Mouse (Mus musculus) lung, embryonic 14.5 days (tissue): Measurements from ENCODE around the gene Gm10135. TPM values are rescaled to one million over a fixed set of nuclear protein-coding genes. Genes with fewer than 3 reads are reported as not detected.
"Not testable (repeated sequence)": the region's sequence is repeated elsewhere in the genome, so short reads cannot be mapped to it uniquely, and the experiment has no call there.

Experiments
- ATAC-seq: fragments of 200-750 bp; cut with Nextera tagmentation; 2 replicates; pipeline ENCODE4 v1.8.0; 2017; ENCODE audit warnings: mild to moderate bottlenecking, moderate TSS enrichment, moderate library complexity; ENCODE audit not compliant: insufficient read depth
- DNase-seq: peaks from one replicate; pipeline ENCODE4 v3.0.0-alpha.2; 2015
- H3K27ac ChIP-seq: fragments of 300-500 bp; sonication (generic); 2 replicates; pipeline ENCODE4 v1.5.1; 2014; ENCODE audit warnings: low read depth, mild to moderate bottlenecking, moderate library complexity
- H3K27me3 ChIP-seq: fragments of 300-500 bp; sonication (generic); 2 replicates; pipeline ENCODE4 v1.6.1; 2014; ENCODE audit warnings: low read length, control low read depth; ENCODE audit not compliant: insufficient read depth
- H3K36me3 ChIP-seq: fragments of 300-500 bp; sonication (generic); 2 replicates; pipeline ENCODE4 v1.6.1; 2014; ENCODE audit warnings: control low read depth; ENCODE audit not compliant: insufficient read depth
- H3K4me1 ChIP-seq: fragments of 300-500 bp; sonication (generic); 2 replicates; pipeline ENCODE4 v1.6.1; 2014; ENCODE audit warnings: antibody characterized with exemption, control low read depth; ENCODE audit not compliant: insufficient read depth
- H3K4me2 ChIP-seq: fragments of 300-500 bp; sonication (generic); 2 replicates; pipeline ENCODE4 v1.6.1; 2014; ENCODE audit warnings: mild to moderate bottlenecking
- H3K4me3 ChIP-seq: fragments of 300-500 bp; sonication (generic); 2 replicates; pipeline ENCODE4 v1.5.1; 2014; ENCODE audit warnings: low read depth, low read length
- H3K9ac ChIP-seq: fragments of 300-500 bp; sonication (generic); 2 replicates; pipeline ENCODE4 v1.6.1; 2014
- H3K9me3 ChIP-seq: fragments of 300-500 bp; sonication (generic); 2 replicates; pipeline ENCODE4 v1.6.1; 2016; ENCODE audit warnings: low read depth, low read length, control low read depth
- CTCF ChIP-seq: IDR thresholded peaks from 2 replicates; pipeline ENCODE4 v1.5.1; 2016; ENCODE audit warnings: antibody characterized with exemption, low read depth
- WGBS: fragments of 180-500 bp; shearing (Covaris S2); extraction: QIAGEN DNeasy Blood & Tissue Kit; methylation state at CpG from one replicate; pipeline ENCODE4 v1.1.7; 2014; 5-methylcytosine and 5-hydroxymethylcytosine counted together
- polyA plus RNA-seq: library from polyadenylated mRNA; unstranded; fragments of >200 nt; fragmentation: Nextera tagmentation; extraction: Ambion mirVana; gene quantifications from 2 replicates; pipeline ENCODE4 v1.2.1, GENCODE M21; 2014

Gene Gm10135
- polyA plus RNA-seq, 1 experiment from 2014 or later = not detected

DNA sequence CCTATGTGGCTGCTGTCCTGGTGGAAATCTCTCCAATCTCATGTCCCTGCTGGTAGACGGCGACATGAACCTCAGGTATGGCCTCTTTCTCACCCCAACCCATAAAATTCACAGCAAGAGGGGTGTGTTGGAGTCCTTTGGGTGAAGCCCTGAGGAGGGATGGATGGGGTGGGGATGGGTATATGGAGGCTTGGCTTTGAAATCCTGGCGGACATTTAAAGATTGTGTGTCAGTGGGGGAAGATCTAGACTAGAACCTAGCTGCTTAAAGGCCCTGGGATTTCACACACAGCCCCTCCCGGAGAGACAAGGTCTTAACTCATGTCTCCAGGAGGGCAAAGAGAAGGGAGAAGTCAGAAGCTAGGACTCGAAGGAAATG, 33.1 kb upstream of the Gm10135 start:
- no peak overlapping the region for H3K4me2 ChIP-seq
- ATAC-seq (no peak), DNase-seq (no peak)
- H3K27ac ChIP-seq = no peak overlapping the region
- H3K9me3 ChIP-seq = no peaks in the 10 kb centered on the region
- no peaks in the 10 kb centered on the region for H3K36me3 ChIP-seq
- TF ChIP-seq CTCF = no peak
- H3K27me3 ChIP-seq = peaks cover 28% of the 10 kb centered on the region
- no peaks in the 10 kb centered on the region for H3K4me1 ChIP-seq
- no peak overlapping the region for H3K9ac ChIP-seq
- WGBS = 40% methylated on average over 5 of the region's 5 CpGs
- H3K4me3 ChIP-seq = peak overlapping the region; percentile 41; the same call in 1 of the 2 replicates

DNA sequence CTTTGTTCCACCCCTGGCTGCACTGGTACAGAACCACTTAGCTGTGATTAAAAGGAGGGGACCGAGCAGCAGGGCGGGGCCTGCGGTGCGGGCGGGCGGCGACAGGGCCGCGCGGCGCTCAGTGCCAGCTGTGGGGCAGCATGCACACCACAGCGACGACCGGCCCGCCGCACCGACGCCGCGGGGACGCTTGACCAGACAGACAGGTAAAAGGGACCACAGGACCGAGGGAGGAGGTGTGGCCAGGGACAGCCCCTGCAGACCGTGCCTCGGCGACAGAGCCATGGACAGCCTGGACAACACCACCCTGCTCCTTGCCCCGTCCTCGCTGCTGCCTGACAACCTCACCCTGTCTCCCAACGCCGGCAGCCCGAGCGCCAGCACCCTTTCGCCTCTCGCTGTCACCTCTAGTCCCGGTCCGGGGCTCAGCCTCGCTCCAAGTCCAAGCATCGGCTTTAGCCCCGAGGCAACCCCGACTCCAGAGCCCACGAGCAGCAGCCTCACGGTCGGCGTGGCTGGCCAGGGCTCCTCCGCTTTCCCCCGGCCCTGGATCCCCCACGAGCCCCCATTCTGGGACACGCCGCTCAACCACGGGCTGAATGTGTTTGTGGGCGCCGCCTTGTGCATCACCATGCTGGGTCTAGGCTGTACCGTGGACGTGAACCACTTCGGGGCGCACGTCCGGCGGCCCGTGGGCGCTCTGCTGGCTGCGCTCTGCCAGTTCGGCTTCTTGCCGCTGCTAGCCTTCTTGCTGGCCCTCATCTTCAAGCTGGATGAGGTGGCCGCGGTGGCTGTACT, 32.5 kb upstream of the Gm10135 start, which contains the start of gene Slc10a4:
Gene Slc10a4, plus strand, starts transcription at position 100 of the 798 bp plus-strand sequence.
- Histone ChIP-seq H3K4me2 (peak within 1 kb of the TSS; percentile 69), H3K4me3 (peak within 1 kb of the TSS; percentile 41), H3K27me3 (peaks cover 28% of the 10 kb centered on the region), H3K36me3 (no peaks in the 10 kb centered on the region), H3K27ac (no peak within 1 kb of the TSS), H3K9ac (peak within 1 kb of the TSS; percentile 41), H3K4me1 (no peaks in the 10 kb centered on the region), H3K9me3 (no peaks in the 10 kb centered on the region)
- ATAC-seq (peak; percentile 87), DNase-seq (peak; percentile 35)
- no peak for TF ChIP-seq CTCF
- WGBS = 6% methylated on average over 65 of the region's 65 CpGs

DNA sequence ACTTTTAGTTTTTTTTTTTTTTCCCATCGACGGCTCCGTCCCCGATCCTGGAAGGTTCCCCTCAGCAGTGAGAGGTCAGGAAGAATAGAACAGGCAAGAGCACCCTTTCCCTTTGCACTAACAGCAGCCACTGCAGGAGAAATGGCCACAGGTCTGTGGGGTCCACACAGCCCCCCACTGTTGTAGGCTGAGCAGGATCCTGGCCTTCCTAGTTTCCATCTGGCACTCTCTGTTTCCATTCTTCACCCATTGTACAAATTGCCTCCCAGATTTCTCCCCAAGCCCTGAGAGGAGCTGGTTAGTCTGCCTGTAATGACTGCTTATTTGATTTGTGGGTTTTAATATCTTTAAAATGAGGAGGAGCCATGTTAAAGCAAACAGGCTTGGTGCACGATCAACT, 29.5 kb upstream of the Gm10135 start:
- H3K4me3 ChIP-seq = no peak overlapping the region
- no peak overlapping the region for H3K9ac ChIP-seq
- no peak for DNase-seq
- H3K27ac ChIP-seq = no peak overlapping the region
- H3K4me1 ChIP-seq = no peaks in the 10 kb centered on the region
- no peak for TF ChIP-seq CTCF
- no peak overlapping the region for H3K4me2 ChIP-seq
- 74% methylated on average over 5 of the region's 5 CpGs for WGBS
- no peak for ATAC-seq
- H3K9me3 ChIP-seq = no peaks in the 10 kb centered on the region
- H3K36me3 ChIP-seq = no peaks in the 10 kb centered on the region
- peaks cover 28% of the 10 kb centered on the region for H3K27me3 ChIP-seq

DNA sequence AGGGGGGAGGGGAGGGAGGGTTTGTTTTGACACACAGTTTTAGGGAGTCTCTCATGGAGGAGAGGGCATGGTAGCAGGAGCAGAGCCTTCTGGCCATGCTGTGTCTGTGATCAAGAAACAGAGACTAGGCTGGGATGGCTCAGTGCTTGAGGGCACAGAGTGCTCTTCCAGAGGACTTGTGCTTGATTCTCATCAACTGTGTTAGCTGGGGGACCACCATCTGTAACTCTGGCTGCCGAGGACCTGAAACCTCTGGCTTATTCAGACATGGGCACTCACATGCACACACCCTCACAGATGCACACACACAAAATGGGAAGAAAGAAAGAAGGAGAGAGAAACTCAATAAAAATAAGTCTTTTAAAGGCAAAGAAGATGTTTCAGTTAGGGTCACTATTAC, 24.0 kb upstream of the Gm10135 start:
- DNase-seq, H3K36me3 ChIP-seq: not testable (repeated sequence)
- WGBS = 71% methylated on average over 1 of the region's 1 CpGs

DNA sequence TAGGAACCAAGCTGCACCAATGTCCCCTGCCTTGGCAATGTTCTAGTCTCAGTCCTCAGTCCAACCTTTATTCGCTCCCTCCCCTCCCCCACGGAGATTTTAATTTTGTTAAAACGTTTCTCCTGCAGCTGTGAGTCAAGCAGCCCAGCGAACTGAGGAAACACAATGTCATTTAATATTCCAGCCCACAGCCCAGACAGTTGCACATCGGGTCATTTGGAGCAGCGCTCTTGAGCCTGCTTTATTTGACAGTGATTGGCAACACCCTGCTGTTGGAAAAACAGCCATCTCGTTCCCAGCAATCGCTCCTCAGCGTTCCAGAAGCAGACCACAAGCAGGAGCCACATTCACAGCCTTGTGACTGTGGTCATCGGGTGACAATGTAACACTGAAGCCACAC, 20.9 kb upstream of the Gm10135 start:
- no peak overlapping the region for H3K4me2 ChIP-seq
- TF ChIP-seq CTCF = no peak
- ATAC-seq (no peak), DNase-seq (peak; percentile 15)
- no peak overlapping the region for H3K27ac ChIP-seq
- no peaks in the 10 kb centered on the region for H3K27me3 ChIP-seq
- no peak overlapping the region for H3K4me3 ChIP-seq
- H3K36me3 ChIP-seq = no peaks in the 10 kb centered on the region
- WGBS = 32% methylated on average over 10 of the region's 10 CpGs
- no peaks in the 10 kb centered on the region for H3K9me3 ChIP-seq
- H3K4me1 ChIP-seq = no peaks in the 10 kb centered on the region
- H3K9ac ChIP-seq = no peak overlapping the region

More for the DNA sequence above, 24.0 kb upstream of the Gm10135 start:
- not testable (repeated sequence) for H3K9ac ChIP-seq, H3K27me3 ChIP-seq, ATAC-seq, H3K4me3 ChIP-seq, H3K4me2 ChIP-seq, H3K27ac ChIP-seq, H3K9me3 ChIP-seq, H3K4me1 ChIP-seq

DNA sequence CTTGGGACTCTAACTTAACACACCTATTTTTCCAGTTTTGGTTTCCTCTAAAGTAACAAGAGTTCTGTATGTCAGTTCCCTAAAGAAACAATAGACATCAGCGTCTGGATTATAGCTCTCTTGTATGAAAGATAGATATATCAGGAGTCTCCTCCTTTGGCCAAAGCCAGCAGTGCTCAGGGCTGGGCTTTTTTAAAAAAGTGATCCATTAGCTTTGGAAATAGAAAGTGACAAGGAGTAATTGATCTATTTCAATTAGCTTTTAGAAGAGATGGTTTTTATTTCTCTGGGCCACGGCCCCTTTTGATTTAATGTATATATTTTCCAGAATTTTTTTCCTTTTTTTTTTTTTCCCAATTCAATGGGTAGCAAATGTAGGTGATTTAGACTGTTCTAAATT, 20.4 kb upstream of the Gm10135 start:
- Histone ChIP-seq H3K9ac (no peak overlapping the region), H3K9me3 (no peaks in the 10 kb centered on the region), H3K4me1 (no peaks in the 10 kb centered on the region), H3K36me3 (no peaks in the 10 kb centered on the region), H3K4me2 (no peak overlapping the region), H3K27ac (no peak overlapping the region), H3K4me3 (no peak overlapping the region), H3K27me3 (no peaks in the 10 kb centered on the region)
- no peak for DNase-seq
- no peak for ATAC-seq
- 65% methylated on average over 2 of the region's 2 CpGs for WGBS
- TF ChIP-seq CTCF = no peak

DNA sequence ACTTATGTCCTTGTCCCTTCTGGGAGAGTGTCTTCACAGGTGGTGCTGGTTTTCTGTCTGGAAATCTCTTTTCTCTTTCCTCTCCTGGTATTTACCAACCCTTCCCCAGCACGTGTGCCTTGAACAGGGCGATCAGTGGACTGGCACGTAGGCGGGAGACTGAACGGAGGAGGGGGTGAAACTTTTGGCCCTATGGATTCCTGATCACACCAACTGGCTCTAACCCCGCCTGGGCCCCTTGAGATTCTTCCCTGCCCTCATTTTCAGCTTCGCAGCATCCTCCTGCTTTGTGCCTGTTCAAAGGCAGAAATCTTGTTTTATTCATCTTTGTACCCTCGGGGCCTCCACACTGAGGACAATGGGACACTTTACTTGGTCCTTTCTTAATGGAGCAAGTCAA, 19.9 kb upstream of the Gm10135 start:
- Histone ChIP-seq H3K4me3 (no peak overlapping the region), H3K27me3 (no peaks in the 10 kb centered on the region), H3K4me2 (no peak overlapping the region), H3K27ac (no peak overlapping the region), H3K9ac (no peak overlapping the region), H3K4me1 (no peaks in the 10 kb centered on the region), H3K36me3 (no peaks in the 10 kb centered on the region), H3K9me3 (no peaks in the 10 kb centered on the region)
- no peak for TF ChIP-seq CTCF
- 71% methylated on average over 8 of the region's 8 CpGs for WGBS
- no peak for ATAC-seq
- no peak for DNase-seq

DNA sequence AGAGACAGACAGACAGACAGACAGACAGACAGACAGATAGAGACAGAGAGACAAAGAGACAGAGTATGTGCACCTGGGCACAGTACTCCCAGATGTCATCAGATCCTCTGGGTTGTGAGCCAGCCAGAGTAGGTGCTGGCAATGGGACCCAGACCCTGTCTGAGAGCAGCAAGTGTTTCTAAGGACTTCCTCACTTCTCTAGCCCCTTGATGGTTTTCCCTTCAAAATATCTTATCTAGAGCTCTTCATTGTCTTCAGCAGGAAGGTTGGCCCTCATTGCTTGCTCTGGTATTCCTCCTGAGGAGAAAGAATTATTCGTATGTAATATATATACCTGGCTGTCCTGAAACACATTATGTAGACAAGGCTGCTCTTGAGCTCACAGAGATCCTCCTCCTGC, 18.0 kb upstream of the Gm10135 start:
- Histone ChIP-seq H3K9me3 (no peaks in the 10 kb centered on the region), H3K4me3 (no peak overlapping the region), H3K4me1 (no peaks in the 10 kb centered on the region), H3K36me3 (no peaks in the 10 kb centered on the region), H3K4me2 (no peak overlapping the region), H3K27me3 (no peaks in the 10 kb centered on the region), H3K9ac (no peak overlapping the region), H3K27ac (no peak overlapping the region)
- WGBS = 83% methylated on average over 1 of the region's 1 CpGs
- no peak for DNase-seq
- no peak for ATAC-seq
- TF ChIP-seq CTCF = no peak
